16 mouse cellular contexts compared by ENCODE assay signal in genomic region chr19:21537125-21537524, GRCm38 (mm10).
"Had no signal": no experiment of that assay in that cellular context is flagged by ENCODE, and none has a peak within 500 bp of the region (broad histone marks: within the 10 kb centered on the region; RNA-seq: fewer than 3 reads in every experiment).

No protein-coding gene starts in this region.

- H3K27me3 ChIP-seq: neural tube, embryonic 13.5 days; neural tube, embryonic 15.5 days; stomach, embryonic 15.5 days had no signal

- H3K9me3 ChIP-seq: neural tube, embryonic 13.5 days; neural tube, embryonic 15.5 days; stomach, embryonic 15.5 days had no signal

- DNase-seq: retina, postnatal 1 day; right cerebral cortex, adult 18-20 months; right cerebral cortex, postnatal 14 days; right cerebral cortex, postnatal 25 days; right cerebral cortex, postnatal 4 days; spleen, adult 18-20 months; thymus, adult 18-20 months; thymus, adult 2 months; thymus, postnatal 14 days; thymus, postnatal 25 days; thymus, postnatal 36 days; thymus, postnatal 4 days had no signal

- H3K4me3 ChIP-seq: neural tube, embryonic 13.5 days; neural tube, embryonic 15.5 days; stomach, embryonic 15.5 days had no signal

- H3K36me3 ChIP-seq: neural tube, embryonic 13.5 days; neural tube, embryonic 15.5 days; stomach, embryonic 15.5 days had no signal

- H3K27ac ChIP-seq: neural tube, embryonic 13.5 days; neural tube, embryonic 15.5 days; stomach, embryonic 15.5 days; stomach, postnatal 0 days had no signal

- H3K4me1 ChIP-seq: neural tube, embryonic 13.5 days; neural tube, embryonic 15.5 days; stomach, embryonic 15.5 days had no signal

- H3K9ac ChIP-seq: neural tube, embryonic 13.5 days; neural tube, embryonic 15.5 days; stomach, embryonic 15.5 days had no signal
